Mouse (Mus musculus): Measurements from ENCODE around the gene Fam227a. TPM values are rescaled to one million over a fixed set of nuclear protein-coding genes. Genes with fewer than 3 reads are reported as not detected.

Fam227a gene
- polyA plus RNA-seq, 1 experiment from 2014 or later, result 1.4 TPM

- Histone ChIP-seq H3K9me3 (ENCODE audit: low read depth, low read length) (no peaks in the 10 kb centered on the region), H3K36me3 (ENCODE audit: insufficient read depth) (no peaks in the 10 kb centered on the region), H3K9ac (no peak overlapping the region), H3K4me2 (no peak overlapping the region), H3K27ac (ENCODE audit: low read depth) (no peak overlapping the region), H3K27me3 (ENCODE audit: insufficient read depth, low read length) (no peaks in the 10 kb centered on the region), H3K4me1 (ENCODE audit: insufficient read depth) (no peaks in the 10 kb centered on the region), H3K4me3 (ENCODE audit: low read depth, low read length) (no peak overlapping the region)
- peak; percentile 70 for TF ChIP-seq CTCF (IDR thresholded peaks at IDR 0.05; ENCODE audit: low read depth)
- DNase-seq (peak; percentile 56), ATAC-seq (ENCODE audit: insufficient read depth) (no peak)
Measured at GRCm38 (mm10) chr15:79650569-79650968, 8.2 kb downstream of the Fam227a start.

GRCm38 (mm10) chr15:79648130-79648529 is 10.6 kb downstream of the Fam227a start:
- no peak overlapping the region for H3K4me2 ChIP-seq
- no peaks in the 10 kb centered on the region for H3K36me3 ChIP-seq (ENCODE audit: insufficient read depth)
- no peak overlapping the region for H3K4me3 ChIP-seq (ENCODE audit: low read depth, low read length)
- DNase-seq (no peak), ATAC-seq (ENCODE audit: insufficient read depth) (no peak)
- no peaks in the 10 kb centered on the region for H3K27me3 ChIP-seq (ENCODE audit: insufficient read depth, low read length)
- no peaks in the 10 kb centered on the region for H3K9me3 ChIP-seq (ENCODE audit: low read depth, low read length)
- no peak overlapping the region for H3K27ac ChIP-seq (ENCODE audit: low read depth)
- 80% methylated on average over 12 of the region's 12 CpGs for WGBS
- H3K4me1 ChIP-seq (ENCODE audit: insufficient read depth), result no peaks in the 10 kb centered on the region
- TF ChIP-seq CTCF (IDR thresholded peaks at IDR 0.05; ENCODE audit: low read depth), result no peak
- no peak overlapping the region for H3K9ac ChIP-seq

- ATAC-seq (ENCODE audit: insufficient read depth), result no peak
Measured at GRCm38 (mm10) chr15:79645483-79645882, 13.3 kb downstream of the Fam227a start.

GRCm38 (mm10) chr15:79641135-79641817 is 17.5 kb downstream of the Fam227a start:
- H3K27ac ChIP-seq (ENCODE audit: low read depth), result 0 out of 2 replicates have a peak overlapping the region, but pooled peaks have one; percentile 18
- ATAC-seq (ENCODE audit: insufficient read depth) (no peak), DNase-seq (no peak)
- H3K9me3 ChIP-seq (ENCODE audit: low read depth, low read length), result no peaks in the 10 kb centered on the region
- H3K36me3 ChIP-seq (ENCODE audit: insufficient read depth), result peaks cover 3% of the 10 kb centered on the region; the same call in 1 of the 2 replicates
- H3K4me1 ChIP-seq (ENCODE audit: insufficient read depth), result no peaks in the 10 kb centered on the region
- H3K27me3 ChIP-seq (ENCODE audit: insufficient read depth, low read length), result no peaks in the 10 kb centered on the region
- no peak overlapping the region for H3K9ac ChIP-seq
- no peak overlapping the region for H3K4me3 ChIP-seq (ENCODE audit: low read depth, low read length)
- 49% methylated on average over 12 of the region's 12 CpGs for WGBS
- TF ChIP-seq CTCF (IDR thresholded peaks at IDR 0.05; ENCODE audit: low read depth), result no peak
- H3K4me2 ChIP-seq, result no peak overlapping the region

More at GRCm38 (mm10) chr15:79645483-79645882, 13.3 kb downstream of the Fam227a start:
- 69% methylated on average over 2 of the region's 2 CpGs for WGBS
- peaks cover 3% of the 10 kb centered on the region; the same call in 1 of the 2 replicates for H3K36me3 ChIP-seq (ENCODE audit: insufficient read depth)
- DNase-seq, result no peak
- no peak overlapping the region for H3K27ac ChIP-seq (ENCODE audit: low read depth)
- no peaks in the 10 kb centered on the region for H3K27me3 ChIP-seq (ENCODE audit: insufficient read depth, low read length)
- no peak overlapping the region for H3K9ac ChIP-seq
- no peak overlapping the region for H3K4me2 ChIP-seq
- no peaks in the 10 kb centered on the region for H3K4me1 ChIP-seq (ENCODE audit: insufficient read depth)
- TF ChIP-seq CTCF (IDR thresholded peaks at IDR 0.05; ENCODE audit: low read depth), result no peak
- H3K4me3 ChIP-seq (ENCODE audit: low read depth, low read length), result no peak overlapping the region
- no peaks in the 10 kb centered on the region for H3K9me3 ChIP-seq (ENCODE audit: low read depth, low read length)

- H3K36me3 ChIP-seq (ENCODE audit: insufficient read depth), result peaks cover 15% of the 10 kb centered on the region; the same call in 1 of the 2 replicates
- TF ChIP-seq CTCF (IDR thresholded peaks at IDR 0.05; ENCODE audit: low read depth), result no peak
Measured at GRCm38 (mm10) chr15:79630471-79630870, 28.3 kb downstream of the Fam227a start.

GRCm38 (mm10) chr15:79619770-79620414 is 38.9 kb downstream of the Fam227a start:
- no peaks in the 10 kb centered on the region for H3K4me1 ChIP-seq (ENCODE audit: insufficient read depth)
- H3K36me3 ChIP-seq (ENCODE audit: insufficient read depth), result no peaks in the 10 kb centered on the region
- H3K9ac ChIP-seq, result no peak overlapping the region
- H3K4me2 ChIP-seq, result no peak overlapping the region
- ATAC-seq (ENCODE audit: insufficient read depth), result no peak
- H3K27ac ChIP-seq (ENCODE audit: low read depth), result no peak overlapping the region
- no peak for TF ChIP-seq CTCF (IDR thresholded peaks at IDR 0.05; ENCODE audit: low read depth)
- peak; percentile 37 for DNase-seq
- H3K4me3 ChIP-seq (ENCODE audit: low read depth, low read length), result no peak overlapping the region
- H3K27me3 ChIP-seq (ENCODE audit: insufficient read depth, low read length), result no peaks in the 10 kb centered on the region
- WGBS, result 75% methylated on average over 11 of the region's 11 CpGs
- H3K9me3 ChIP-seq (ENCODE audit: low read depth, low read length), result no peaks in the 10 kb centered on the region

More at GRCm38 (mm10) chr15:79630471-79630870, 28.3 kb downstream of the Fam227a start:
- Histone ChIP-seq H3K27me3 (ENCODE audit: insufficient read depth, low read length) (no peaks in the 10 kb centered on the region), H3K9me3 (ENCODE audit: low read depth, low read length) (no peaks in the 10 kb centered on the region), H3K4me1 (ENCODE audit: insufficient read depth) (no peaks in the 10 kb centered on the region), H3K4me2 (no peak overlapping the region), H3K27ac (ENCODE audit: low read depth) (no peak overlapping the region), H3K9ac (no peak overlapping the region), H3K4me3 (ENCODE audit: low read depth, low read length) (no peak overlapping the region)
- WGBS, result 52% methylated on average over 2 of the region's 2 CpGs
- ATAC-seq (ENCODE audit: insufficient read depth) (no peak), DNase-seq (no peak)

- DNase-seq (no peak), ATAC-seq (ENCODE audit: insufficient read depth) (no peak)
- H3K4me1 ChIP-seq (ENCODE audit: insufficient read depth), result no peaks in the 10 kb centered on the region
- TF ChIP-seq CTCF (IDR thresholded peaks at IDR 0.05; ENCODE audit: low read depth), result no peak
- no peak overlapping the region for H3K4me3 ChIP-seq (ENCODE audit: low read depth, low read length)
- no peaks in the 10 kb centered on the region for H3K36me3 ChIP-seq (ENCODE audit: insufficient read depth)
- H3K4me2 ChIP-seq, result no peak overlapping the region
- no peaks in the 10 kb centered on the region for H3K9me3 ChIP-seq (ENCODE audit: low read depth, low read length)
- H3K27me3 ChIP-seq (ENCODE audit: insufficient read depth, low read length), result no peaks in the 10 kb centered on the region
- no peak overlapping the region for H3K27ac ChIP-seq (ENCODE audit: low read depth)
- 78% methylated on average over 7 of the region's 7 CpGs for WGBS
- H3K9ac ChIP-seq, result no peak overlapping the region
Measured at GRCm38 (mm10) chr15:79618456-79618855, 40.3 kb downstream of the Fam227a start.
